Comparison of ENCODE assay signal across 14 mouse cellular contexts in the genomic region with DNA sequence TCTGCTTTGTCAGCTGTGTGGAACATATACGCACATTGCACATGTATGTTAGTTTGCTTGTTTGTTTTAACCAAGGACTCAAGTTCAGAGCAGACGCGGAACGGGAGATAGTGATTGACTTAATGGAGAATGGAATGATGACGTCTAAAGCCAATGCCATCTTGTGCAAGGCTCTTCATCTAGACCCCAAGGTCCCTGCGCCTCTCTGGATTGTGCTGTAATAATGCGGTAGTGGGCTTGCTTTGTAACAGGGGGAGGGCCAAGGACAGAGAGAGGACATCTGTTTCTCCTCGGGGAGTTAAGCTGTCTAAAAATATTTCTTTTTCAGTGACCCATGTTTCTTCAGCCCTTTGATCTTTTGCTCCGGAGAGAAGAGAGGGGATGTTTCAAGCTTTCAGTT.
"Had no signal": no experiment of that assay in that cellular context is flagged by ENCODE, and none has a peak within 500 bp of the region (broad histone marks: within the 10 kb centered on the region; RNA-seq: fewer than 3 reads in every experiment).

No protein-coding gene starts in this region.

- H3K4me1 ChIP-seq: midbrain, embryonic 13.5 days; midbrain, embryonic 15.5 days; neural tube, embryonic 12.5 days; stomach, embryonic 15.5 days had no signal

- H3K9ac ChIP-seq: lung, embryonic 14.5 days; midbrain, embryonic 13.5 days; midbrain, embryonic 15.5 days; neural tube, embryonic 12.5 days; stomach, embryonic 15.5 days had no signal

- H3K36me3 ChIP-seq: midbrain, embryonic 13.5 days; midbrain, embryonic 15.5 days; neural tube, embryonic 12.5 days; stomach, embryonic 15.5 days had no signal

- H3K27me3 ChIP-seq: midbrain, embryonic 13.5 days; midbrain, embryonic 15.5 days; neural tube, embryonic 12.5 days; stomach, embryonic 15.5 days had no signal

- H3K4me2 ChIP-seq: lung, embryonic 14.5 days; midbrain, embryonic 11.5 days; midbrain, embryonic 13.5 days; midbrain, embryonic 15.5 days; neural tube, embryonic 12.5 days; stomach, embryonic 15.5 days had no signal

- H3K4me3 ChIP-seq: midbrain, embryonic 13.5 days; midbrain, embryonic 15.5 days; neural tube, embryonic 12.5 days; stomach, embryonic 15.5 days had no signal

- ATAC-seq: midbrain, embryonic 13.5 days; midbrain, embryonic 15.5 days had no signal

- H3K9me3 ChIP-seq: midbrain, embryonic 13.5 days; midbrain, embryonic 15.5 days; neural tube, embryonic 12.5 days; stomach, embryonic 15.5 days had no signal

- H3K27ac ChIP-seq: midbrain, embryonic 13.5 days; midbrain, embryonic 15.5 days; neural tube, embryonic 12.5 days; stomach, embryonic 15.5 days; stomach, postnatal 0 days had no signal

- DNase-seq: lung, adult 18-20 months; lung, embryonic 14.5 days; lung, postnatal 10 days; lung, postnatal 4 days; right cerebral cortex, postnatal 14 days; thymus, adult 2 months; thymus, postnatal 25 days; thymus, postnatal 4 days had no signal
